Mouse (Mus musculus) midbrain, postnatal 0 days (tissue): ENCODE measurements around the gene Tmem92. TPM values are rescaled to one million over a fixed set of nuclear protein-coding genes. Genes with fewer than 3 reads are reported as not detected.

ENCODE experiments used
- ATAC-seq: fragments of 200-750 bp; cut with Nextera tagmentation; 2 replicates; pipeline ENCODE4 v1.8.0; 2017; ENCODE audit warnings: moderate number of reproducible peaks, mild to moderate bottlenecking, moderate TSS enrichment, moderate library complexity; ENCODE audit not compliant: low FRiP score
- DNase-seq: peaks from one replicate; pipeline ENCODE4 v3.0.0-alpha.2; 2015; ENCODE audit warnings: low spot score
- H3K27ac ChIP-seq: fragments of 300-500 bp; sonication (generic); 2 replicates; pipeline ENCODE4 v1.5.1; 2014; ENCODE audit warnings: low read depth, mild to moderate bottlenecking, low read length, mixed read lengths
- H3K27me3 ChIP-seq: fragments of 300-500 bp; sonication (generic); 2 replicates; pipeline ENCODE4 v1.6.1; 2014; ENCODE audit warnings: low read length, control low read depth, mixed read lengths; ENCODE audit not compliant: insufficient read depth
- H3K36me3 ChIP-seq: fragments of 300-500 bp; sonication (generic); 2 replicates; pipeline ENCODE4 v1.6.1; 2014; ENCODE audit warnings: low read length, control low read depth, mixed read lengths; ENCODE audit not compliant: insufficient read depth
- H3K4me1 ChIP-seq: fragments of 300-500 bp; sonication (generic); 2 replicates; pipeline ENCODE4 v1.6.1; 2014; ENCODE audit warnings: mild to moderate bottlenecking, control low read depth, antibody characterized with exemption, low read length, mixed read lengths; ENCODE audit not compliant: insufficient read depth
- H3K4me2 ChIP-seq: fragments of 300-500 bp; sonication (generic); 2 replicates; pipeline ENCODE4 v1.6.1; 2014; ENCODE audit warnings: low read depth, mild to moderate bottlenecking, low read length, mixed read lengths; ENCODE audit not compliant: poor library complexity, severe bottlenecking
- H3K4me3 ChIP-seq: fragments of 300-500 bp; sonication (generic); 2 replicates; pipeline ENCODE4 v1.5.1; 2014; ENCODE audit warnings: low read depth, mild to moderate bottlenecking, low read length, moderate library complexity
- H3K9ac ChIP-seq: fragments of 300-500 bp; sonication (generic); replicated peaks from 2 replicates; pipeline ENCODE4 v1.6.1; 2014; ENCODE audit warnings: mild to moderate bottlenecking, low read length, moderate library complexity, mixed read lengths; ENCODE audit not compliant: poor library complexity, severe bottlenecking
- H3K9me3 ChIP-seq: fragments of 300-500 bp; sonication (generic); 2 replicates; pipeline ENCODE4 v1.6.1; 2016; ENCODE audit warnings: low read length, control low read depth
- CTCF ChIP-seq: IDR thresholded peaks from 2 replicates; pipeline ENCODE4 v1.5.1; 2016; ENCODE audit warnings: antibody characterized with exemption, mild to moderate bottlenecking
- WGBS: fragments of 180-500 bp; shearing (Covaris S2); extraction: QIAGEN DNeasy Blood & Tissue Kit; methylation state at CpG from one replicate; pipeline ENCODE4 v1.1.7; 2014; 5-methylcytosine and 5-hydroxymethylcytosine counted together
- polyA plus RNA-seq: library from polyadenylated mRNA; unstranded; fragments of >200 nt; fragmentation: Nextera tagmentation; extraction: Ambion mirVana; gene quantifications from 2 replicates; pipeline ENCODE4 v1.2.1, GENCODE M21; 2015
- total RNA-seq: library from RNA; depleted of rRNA; stranded (reverse); fragments of >200 nt; gene quantifications from 2 replicates; pipeline ENCODE4 v1.2.3, GENCODE M21; 2014; rRNA removed

Gene Tmem92
- total and polyA plus RNA-seq, 2 experiments from 2014 or later = not detected

- TF ChIP-seq CTCF = no peak
- Histone ChIP-seq H3K36me3 (no peaks in the 10 kb centered on the region), H3K4me1 (no peaks in the 10 kb centered on the region), H3K9ac (no peak overlapping the region), H3K4me2 (no peak overlapping the region), H3K27ac (no peak overlapping the region), H3K27me3 (no peaks in the 10 kb centered on the region), H3K4me3 (no peak overlapping the region), H3K9me3 (no peaks in the 10 kb centered on the region)
- ATAC-seq (no peak), DNase-seq (no peak)
- 77% methylated on average over 3 of the region's 3 CpGs for WGBS
These were observed 55.2 kb downstream of the Tmem92 start for GRCm38 (mm10) chr11:94727306-94727705.

Other genes starting within 250 kb of the Tmem92 start
- 12.6 and 19.5 TPM in 2 replicates for gene Rsad1, start 233.4 kb downstream of the Tmem92 start, total RNA-seq
- gene Rsad1, start 233.4 kb downstream of the Tmem92 start, polyA plus RNA-seq = 11.5 and 13.5 TPM in 2 replicates
- 0.11 TPM in 1 of 2 replicates, not detected in the other for gene Chad, start 217.7 kb downstream of the Tmem92 start, total RNA-seq
- 0.85 and 0.87 TPM in 2 replicates for gene Chad, start 217.7 kb downstream of the Tmem92 start, polyA plus RNA-seq
- 3.9 and 6.6 TPM in 2 replicates for gene Acsf2, start 180.8 kb downstream of the Tmem92 start, total RNA-seq
- 1.7 and 1.9 TPM in 2 replicates for gene Acsf2, start 180.8 kb downstream of the Tmem92 start, polyA plus RNA-seq
- 128 and 129 TPM in 2 replicates for gene Lrrc59, start 152.9 kb downstream of the Tmem92 start, total RNA-seq
- 135 and 137 TPM in 2 replicates for gene Lrrc59, start 152.9 kb downstream of the Tmem92 start, polyA plus RNA-seq
- 42.5 and 49.5 TPM in 2 replicates for gene Mrpl27, start 128.9 kb downstream of the Tmem92 start, total RNA-seq
- gene Mrpl27, start 128.9 kb downstream of the Tmem92 start, polyA plus RNA-seq = 162 and 169 TPM in 2 replicates
- 0.28 and 0.49 TPM in 2 replicates for gene Eme1, start 128.7 kb downstream of the Tmem92 start, total RNA-seq
- gene Eme1, start 128.7 kb downstream of the Tmem92 start, polyA plus RNA-seq = 0.75 and 0.82 TPM in 2 replicates
- 38.4 and 45.8 TPM in 2 replicates for gene Xylt2, start 105.2 kb downstream of the Tmem92 start, total RNA-seq
- gene Xylt2, start 105.2 kb downstream of the Tmem92 start, polyA plus RNA-seq = 10.2 and 12.5 TPM in 2 replicates
- gene Gm11541, start 78.2 kb downstream of the Tmem92 start, total RNA-seq = 0.22 TPM in 1 of 2 replicates, not detected in the other
- not detected in 2 replicates for gene Gm11541, start 78.2 kb downstream of the Tmem92 start, polyA plus RNA-seq
- 1.1 TPM in 1 of 2 replicates, not detected in the other for gene Cdc34b, start 40.9 kb downstream of the Tmem92 start, total RNA-seq
- gene Cdc34b, start 40.9 kb downstream of the Tmem92 start, polyA plus RNA-seq = 0.14 TPM in 1 of 2 replicates, not detected in the other
- 44.7 and 50.3 TPM in 2 replicates for gene Col1a1, start 153.5 kb upstream of the Tmem92 start, total RNA-seq
- 65.4 and 67.5 TPM in 2 replicates for gene Col1a1, start 153.5 kb upstream of the Tmem92 start, polyA plus RNA-seq
- gene Hils1, start 184.9 kb upstream of the Tmem92 start, total RNA-seq = not detected in 2 replicates
- gene Hils1, start 184.9 kb upstream of the Tmem92 start, polyA plus RNA-seq = not detected in 2 replicates
- not detected in 2 replicates for gene Sgca, start 193.6 kb upstream of the Tmem92 start, total RNA-seq
- gene Sgca, start 193.6 kb upstream of the Tmem92 start, polyA plus RNA-seq = 0.29 and 0.39 TPM in 2 replicates
- 179 and 217 TPM in 2 replicates for gene Ppp1r9b, start 208.3 kb upstream of the Tmem92 start, total RNA-seq
- 18.2 and 20.4 TPM in 2 replicates for gene Ppp1r9b, start 208.3 kb upstream of the Tmem92 start, polyA plus RNA-seq
- 221 and 243 TPM in 2 replicates for gene Samd14, start 227.2 kb upstream of the Tmem92 start, total RNA-seq
- gene Samd14, start 227.2 kb upstream of the Tmem92 start, polyA plus RNA-seq = 158 and 161 TPM in 2 replicates